In genomic region chr11:51688330-51689328, GRCm38 (mm10) we compare ENCODE assay signal across 8 mouse cellular contexts. TPM values are rescaled to one million over a fixed set of nuclear protein-coding genes. Genes with fewer than 3 reads are reported as not detected.
A peak's percentile ranks its signal among the peaks of the same experiment; 100 is the strongest.
DNase-seq lines count a peak whose midpoint lies in the region; ATAC-seq lines count a peak whose summit lies in the region.

TSS of gene 0610009B22Rik (minus strand) at chr11:51688874.

- peak; percentile 100 for DNase-seq in T-cell, adult 2 months (ENCODE audit: low spot score)
- peak; percentile 100 for DNase-seq in cerebellum, postnatal 36 days
- DNase-seq in frontal cortex, postnatal 36 days (ENCODE audit: low spot score in 2 of 2) = peak; percentile 99 to 100
- peak; percentile 98 for DNase-seq in left cerebral cortex, adult 11 months (ENCODE audit: low spot score)
- DNase-seq in lung, postnatal 4 days = peak; percentile 100
- DNase-seq in retina, postnatal 7 days (ENCODE audit: low read depth, low spot score) = peak; percentile 100
- peak; percentile 99 for DNase-seq in urinary bladder, adult 2 months (ENCODE audit: low spot score)

- peaks cover 22% of the 10 kb centered on the region for H3K4me1 ChIP-seq in hindbrain, embryonic 15.5 days (replicated peaks)

- peak; percentile 100 for ATAC-seq in hindbrain, embryonic 15.5 days (ENCODE audit: low FRiP score, low read depth)

- peak within 1 kb of the TSS; percentile 83 for H3K9ac ChIP-seq in hindbrain, embryonic 15.5 days

- no peaks in the 10 kb centered on the region for H3K27me3 ChIP-seq in hindbrain, embryonic 15.5 days

- H3K4me2 ChIP-seq in hindbrain, embryonic 15.5 days = peak within 1 kb of the TSS; percentile 87

- no peaks in the 10 kb centered on the region for H3K9me3 ChIP-seq in hindbrain, embryonic 15.5 days

- peaks cover 10% of the 10 kb centered on the region for H3K36me3 ChIP-seq in hindbrain, embryonic 15.5 days

- H3K4me3 ChIP-seq in hindbrain, embryonic 15.5 days = peak within 1 kb of the TSS; percentile 77

- under 1% methylated on average over 60 of the region's 60 CpGs for WGBS in hindbrain, embryonic 15.5 days

- H3K27ac ChIP-seq in hindbrain, embryonic 15.5 days (replicated peaks) = peak within 1 kb of the TSS; percentile 100

RNA-seq across cellular contexts. Expression of gene 0610009B22Rik, which starts in this region (rescaled TPM):
- 95.1 and 101 TPM in 2 replicates for polyA plus RNA-seq in hindbrain, embryonic 15.5 days (2015; fragmentation: Nextera tagmentation; extraction: Ambion mirVana)
- 33.4 and 45.1 TPM in 2 replicates for polyA plus RNA-seq in urinary bladder, adult 2 months (2012; rRNA removed)

Comparison
In these comparisons a context has a peak if more than half of its experiments do, and no peak if none do; other contexts are left out.
1. Peak in every context shown above with its lines: DNase-seq, ATAC-seq, H3K4me3 ChIP-seq and H3K27ac ChIP-seq.